Mouse (Mus musculus) midbrain, embryonic 13.5 days (tissue): ENCODE data around the gene Dhodh. TPM values are rescaled to one million over a fixed set of nuclear protein-coding genes. Genes with fewer than 3 reads are reported as not detected.

Experiments used
- ATAC-seq: fragments of 200-750 bp; cut with Nextera tagmentation; 2 replicates; pipeline ENCODE4 v1.8.0; 2017; ENCODE audit warnings: mild to moderate bottlenecking, moderate TSS enrichment, moderate library complexity
- H3K27ac ChIP-seq: fragments of 300-500 bp; sonication (generic); 2 replicates; pipeline ENCODE4 v1.5.1; 2015; ENCODE audit warnings: inconsistent platforms, mild to moderate bottlenecking, moderate library complexity
- H3K27me3 ChIP-seq: fragments of 300-500 bp; sonication (generic); 2 replicates; pipeline ENCODE4 v1.6.1; 2015; ENCODE audit warnings: mild to moderate bottlenecking, inconsistent platforms
- H3K36me3 ChIP-seq: fragments of 300-500 bp; sonication (generic); 2 replicates; pipeline ENCODE4 v1.6.1; 2015; ENCODE audit warnings: mild to moderate bottlenecking, inconsistent platforms
- H3K4me1 ChIP-seq: fragments of 300-500 bp; sonication (generic); replicated peaks from 2 replicates; pipeline ENCODE4 v1.6.1; 2015; ENCODE audit warnings: inconsistent platforms
- H3K4me2 ChIP-seq: fragments of 300-500 bp; sonication (generic); replicated peaks from 2 replicates; pipeline ENCODE4 v1.6.1; 2015; ENCODE audit warnings: moderate library complexity, mild to moderate bottlenecking, inconsistent platforms
- H3K4me3 ChIP-seq: fragments of 300-500 bp; sonication (generic); replicated peaks from 2 replicates; pipeline ENCODE4 v1.5.1; 2015; ENCODE audit warnings: mild to moderate bottlenecking, inconsistent platforms
- H3K9ac ChIP-seq: fragments of 300-500 bp; sonication (generic); replicated peaks from 2 replicates; pipeline ENCODE4 v1.6.1; 2015; ENCODE audit warnings: mild to moderate bottlenecking, inconsistent platforms
- H3K9me3 ChIP-seq: fragments of 300-500 bp; sonication (generic); 2 replicates; pipeline ENCODE4 v1.6.1; 2016; ENCODE audit warnings: mild to moderate bottlenecking, inconsistent platforms
- WGBS: fragments of 180-500 bp; shearing (Covaris S2); methylation state at CpG from one replicate; pipeline ENCODE4 v1.1.7; 2015; 5-methylcytosine and 5-hydroxymethylcytosine counted together
- polyA plus RNA-seq: library from polyadenylated mRNA; unstranded; fragments of >200 nt; fragmentation: Nextera tagmentation; extraction: Ambion mirVana; gene quantifications from 2 replicates; pipeline ENCODE4 v1.2.1, GENCODE M21; 2015

Gene Dhodh
- polyA plus RNA-seq: 36.8 and 36.9 TPM in 2 replicates

- Histone ChIP-seq H3K4me3 (peak within 1 kb of the TSS; percentile 60), H3K9me3 (no peaks in the 10 kb centered on the region), H3K27me3 (no peaks in the 10 kb centered on the region), H3K4me1 (peaks cover 18% of the 10 kb centered on the region), H3K4me2 (peak within 1 kb of the TSS; percentile 84), H3K36me3 (peaks cover 20% of the 10 kb centered on the region), H3K27ac (peak within 1 kb of the TSS; percentile 98), H3K9ac (peak within 1 kb of the TSS; percentile 73)
- ATAC-seq: peak; percentile 100
- WGBS: under 1% methylated on average over 42 of the region's 42 CpGs
Measured at GRCm38 (mm10) chr8:109608271-109609152, at the start of gene Dhodh. Dhodh (minus strand) TSS chr8:109608673.

- no peak for ATAC-seq
- no peak overlapping the region for H3K27ac ChIP-seq
- H3K9ac ChIP-seq: no peak overlapping the region
- H3K4me1 ChIP-seq: no peaks in the 10 kb centered on the region
- no peaks in the 10 kb centered on the region for H3K27me3 ChIP-seq
- no peaks in the 10 kb centered on the region for H3K9me3 ChIP-seq
- H3K36me3 ChIP-seq: no peaks in the 10 kb centered on the region
- WGBS: 92% methylated on average over 3 of the region's 3 CpGs
- no peak overlapping the region for H3K4me3 ChIP-seq
- H3K4me2 ChIP-seq: no peak overlapping the region
Measured at GRCm38 (mm10) chr8:109656860-109657259, 48.4 kb upstream of the Dhodh start.

GRCm38 (mm10) chr8:109650801-109651200 is 42.3 kb upstream of the Dhodh start:
- no peaks in the 10 kb centered on the region for H3K9me3 ChIP-seq
- no peaks in the 10 kb centered on the region for H3K4me1 ChIP-seq
- no peak for ATAC-seq
- H3K9ac ChIP-seq: no peak overlapping the region
- H3K27me3 ChIP-seq: no peaks in the 10 kb centered on the region
- no peak overlapping the region for H3K4me2 ChIP-seq
- H3K36me3 ChIP-seq: no peaks in the 10 kb centered on the region
- H3K4me3 ChIP-seq: no peak overlapping the region
- 84% methylated on average over 10 of the region's 10 CpGs for WGBS
- H3K27ac ChIP-seq: no peak overlapping the region

- Histone ChIP-seq H3K4me2 (no peak overlapping the region), H3K4me1 (no peaks in the 10 kb centered on the region)
Measured at GRCm38 (mm10) chr8:109648469-109648868, 40.0 kb upstream of the Dhodh start.

GRCm38 (mm10) chr8:109647331-109647730 is 38.9 kb upstream of the Dhodh start:
- Histone ChIP-seq H3K9ac (no peak overlapping the region), H3K27me3 (no peaks in the 10 kb centered on the region), H3K9me3 (no peaks in the 10 kb centered on the region), H3K27ac (no peak overlapping the region), H3K4me2 (no peak overlapping the region), H3K4me1 (no peaks in the 10 kb centered on the region), H3K36me3 (no peaks in the 10 kb centered on the region), H3K4me3 (no peak overlapping the region)
- ATAC-seq: no peak
- 72% methylated on average over 11 of the region's 11 CpGs for WGBS

More at GRCm38 (mm10) chr8:109648469-109648868, 40.0 kb upstream of the Dhodh start:
- no peaks in the 10 kb centered on the region for H3K36me3 ChIP-seq
- no peaks in the 10 kb centered on the region for H3K27me3 ChIP-seq
- no peak overlapping the region for H3K9ac ChIP-seq
- ATAC-seq: no peak
- 68% methylated on average over 7 of the region's 7 CpGs for WGBS
- H3K27ac ChIP-seq: no peak overlapping the region
- no peak overlapping the region for H3K4me3 ChIP-seq
- no peaks in the 10 kb centered on the region for H3K9me3 ChIP-seq

GRCm38 (mm10) chr8:109641236-109641635 is 32.8 kb upstream of the Dhodh start:
- no peaks in the 10 kb centered on the region for H3K36me3 ChIP-seq
- no peak overlapping the region for H3K9ac ChIP-seq
- H3K4me1 ChIP-seq: no peaks in the 10 kb centered on the region
- no peak for ATAC-seq
- WGBS: 82% methylated on average over 5 of the region's 5 CpGs
- H3K4me2 ChIP-seq: no peak overlapping the region
- H3K27me3 ChIP-seq: no peaks in the 10 kb centered on the region
- H3K27ac ChIP-seq: no peak overlapping the region
- no peak overlapping the region for H3K4me3 ChIP-seq
- H3K9me3 ChIP-seq: no peaks in the 10 kb centered on the region

GRCm38 (mm10) chr8:109640410-109640809 is 31.9 kb upstream of the Dhodh start:
- no peaks in the 10 kb centered on the region for H3K4me1 ChIP-seq
- H3K9ac ChIP-seq: no peak overlapping the region
- no peak overlapping the region for H3K4me3 ChIP-seq
- ATAC-seq: no peak
- no peak overlapping the region for H3K27ac ChIP-seq
- H3K27me3 ChIP-seq: no peaks in the 10 kb centered on the region
- no peaks in the 10 kb centered on the region for H3K36me3 ChIP-seq
- no peaks in the 10 kb centered on the region for H3K9me3 ChIP-seq
- no peak overlapping the region for H3K4me2 ChIP-seq
- WGBS: 65% methylated on average over 7 of the region's 7 CpGs

- Histone ChIP-seq H3K27ac (no peak overlapping the region), H3K27me3 (no peaks in the 10 kb centered on the region), H3K36me3 (no peaks in the 10 kb centered on the region), H3K4me1 (no peaks in the 10 kb centered on the region), H3K4me2 (no peak overlapping the region), H3K4me3 (no peak overlapping the region), H3K9me3 (no peaks in the 10 kb centered on the region), H3K9ac (no peak overlapping the region)
- 76% methylated on average over 5 of the region's 5 CpGs for WGBS
- no peak for ATAC-seq
Measured at GRCm38 (mm10) chr8:109638851-109639250, 30.4 kb upstream of the Dhodh start.

- Histone ChIP-seq H3K9ac (no peak overlapping the region), H3K9me3 (no peaks in the 10 kb centered on the region)
- 91% methylated on average over 8 of the region's 8 CpGs for WGBS
Measured at GRCm38 (mm10) chr8:109635146-109635545, 26.7 kb upstream of the Dhodh start.

GRCm38 (mm10) chr8:109632498-109632897 is 24.0 kb upstream of the Dhodh start:
- H3K4me3 ChIP-seq: no peak overlapping the region
- no peak overlapping the region for H3K9ac ChIP-seq
- no peaks in the 10 kb centered on the region for H3K36me3 ChIP-seq
- H3K27ac ChIP-seq: no peak overlapping the region
- no peaks in the 10 kb centered on the region for H3K4me1 ChIP-seq
- ATAC-seq: no peak
- WGBS: 77% methylated on average over 5 of the region's 5 CpGs
- no peaks in the 10 kb centered on the region for H3K9me3 ChIP-seq
- no peaks in the 10 kb centered on the region for H3K27me3 ChIP-seq
- no peak overlapping the region for H3K4me2 ChIP-seq

More at GRCm38 (mm10) chr8:109635146-109635545, 26.7 kb upstream of the Dhodh start:
- Histone ChIP-seq H3K4me2 (no peak overlapping the region), H3K4me3 (no peak overlapping the region), H3K27ac (no peak overlapping the region), H3K36me3 (no peaks in the 10 kb centered on the region), H3K4me1 (no peaks in the 10 kb centered on the region), H3K27me3 (no peaks in the 10 kb centered on the region)
- ATAC-seq: no peak

GRCm38 (mm10) chr8:109628638-109629037 is 20.2 kb upstream of the Dhodh start:
- no peak overlapping the region for H3K4me3 ChIP-seq
- H3K27me3 ChIP-seq: no peaks in the 10 kb centered on the region
- peaks cover 3% of the 10 kb centered on the region; the same call in 1 of the 2 replicates for H3K9me3 ChIP-seq
- no peak for ATAC-seq
- no peak overlapping the region for H3K9ac ChIP-seq
- no peaks in the 10 kb centered on the region for H3K36me3 ChIP-seq
- no peaks in the 10 kb centered on the region for H3K4me1 ChIP-seq
- WGBS: 84% methylated on average over 6 of the region's 6 CpGs
- no peak overlapping the region for H3K27ac ChIP-seq
- H3K4me2 ChIP-seq: no peak overlapping the region

- H3K36me3 ChIP-seq: no peaks in the 10 kb centered on the region
- H3K4me1 ChIP-seq: no peaks in the 10 kb centered on the region
- no peaks in the 10 kb centered on the region for H3K9me3 ChIP-seq
- no peak for ATAC-seq
- 90% methylated on average over 3 of the region's 3 CpGs for WGBS
- no peak overlapping the region for H3K4me2 ChIP-seq
- no peaks in the 10 kb centered on the region for H3K27me3 ChIP-seq
- H3K4me3 ChIP-seq: no peak overlapping the region
- H3K27ac ChIP-seq: no peak overlapping the region
- H3K9ac ChIP-seq: no peak overlapping the region
Measured at GRCm38 (mm10) chr8:109615569-109615968, 7.1 kb upstream of the Dhodh start.
